Mouse (Mus musculus): ENCODE results near the gene F3. TPM values are rescaled to one million over a fixed set of nuclear protein-coding genes. Genes with fewer than 3 reads are reported as not detected.

Gene F3
- polyA plus RNA-seq, 1 experiment from 2014 or later, result 0.17 TPM

Other genes starting within 250 kb of the F3 start
- gene Slc44a3, start 191.1 kb upstream of the F3 start, polyA plus RNA-seq (2018), result not detected in 3 replicates
- gene 4930432M17Rik, start 52.8 kb upstream of the F3 start, polyA plus RNA-seq (2018), result not detected in 3 replicates
- 36.0 to 44.8 TPM (median 38.1 TPM) in 3 replicates for gene Abcd3, start 91.8 kb downstream of the F3 start, polyA plus RNA-seq (2018)
- gene Arhgap29, start 229.0 kb downstream of the F3 start, polyA plus RNA-seq (2018), result 0.23 to 0.42 TPM (median 0.26 TPM) in 3 replicates

Data from macrophage (primary cell).